Mouse (Mus musculus): ENCODE results near the gene Ankrd45.
A peak's percentile ranks its signal among the peaks of the same experiment; 100 is the strongest.

DNA sequence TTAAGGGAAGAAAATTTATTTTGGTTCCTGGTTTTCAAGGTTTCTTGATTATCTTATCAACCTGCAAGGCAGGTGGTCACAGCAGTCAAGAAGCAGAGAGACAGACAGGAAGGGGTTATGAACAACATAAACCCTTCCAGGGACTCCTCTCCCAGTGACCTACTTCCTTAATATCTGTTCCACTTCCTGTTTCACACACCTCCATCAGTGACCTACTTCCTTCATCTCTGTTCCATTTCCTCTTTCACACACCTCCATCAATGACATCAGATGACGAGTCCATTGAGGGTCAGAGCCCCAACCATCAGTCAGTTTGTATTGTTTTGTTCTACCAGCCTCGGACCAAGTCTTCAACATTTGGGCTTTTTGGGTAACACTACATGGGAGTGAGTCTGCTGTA, 3.0 kb upstream of the Ankrd45 start:
- TF ChIP-seq CTCF (conservative IDR thresholded peaks at IDR 0.05 in 1 of 2, IDR thresholded peaks at IDR 0.05 in 1 of 2; ENCODE audit: low read depth in 2 of 2, low read length in 2 of 2) = no peak
- no peak for TF ChIP-seq GABPA (IDR thresholded peaks at IDR 0.05; ENCODE audit: insufficient replicate concordance, low read depth, low read length)
- no peak for TF ChIP-seq PAX5 (IDR thresholded peaks at IDR 0.05; ENCODE audit: low read length)
- no peak for TF ChIP-seq SMC3 (IDR thresholded peaks at IDR 0.05; ENCODE audit: low read depth, low read length)
- no peak for TF ChIP-seq CHD2 (IDR thresholded peaks at IDR 0.05; ENCODE audit: low read length)
- no peak for TF ChIP-seq E2F4 (IDR thresholded peaks at IDR 0.05; ENCODE audit: insufficient replicate concordance, low read depth, low read length)
- no peak for TF ChIP-seq POLR2A (IDR thresholded peaks at IDR 0.05; ENCODE audit: low read depth, low read length)
- TF ChIP-seq EP300 (IDR thresholded peaks at IDR 0.05; ENCODE audit: low read length) = peak; percentile 41; the same call in 1 of the 2 replicates

Measured in CH12.LX (cell line).